ENCODE assay signal across 8 mouse cellular contexts in the genomic region with DNA sequence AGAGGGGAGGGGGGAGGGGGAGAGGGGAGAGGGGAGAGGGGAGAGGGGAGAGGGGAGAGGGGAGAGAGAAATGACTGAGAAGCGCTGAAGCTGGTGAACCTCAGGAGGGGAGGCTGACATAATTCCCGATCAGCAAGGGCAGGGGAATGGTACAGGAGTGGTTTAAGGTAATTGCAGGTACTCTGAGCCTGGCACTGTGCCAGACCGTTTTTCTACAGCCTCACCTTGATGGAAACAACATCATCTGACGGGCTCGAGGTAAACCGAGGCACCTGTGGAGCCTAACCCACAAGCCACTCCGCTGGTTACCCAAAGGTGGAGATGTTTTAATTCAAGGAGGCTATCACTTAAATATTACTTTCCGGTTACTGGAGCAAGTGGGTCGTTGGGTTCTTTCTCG. TPM values are rescaled to one million over a fixed set of nuclear protein-coding genes. Genes with fewer than 3 reads are reported as not detected.
DNase-seq lines count a peak whose midpoint lies in the region; ATAC-seq lines count a peak whose summit lies in the region.
"Had no signal": no experiment of that assay in that cellular context is flagged by ENCODE, and none has a peak within 500 bp of the region (broad histone marks: within the 10 kb centered on the region; RNA-seq: fewer than 3 reads in every experiment).

No protein-coding gene starts in this region.

- H3K36me3 ChIP-seq in midbrain, embryonic 10.5 days = no peaks in the 10 kb centered on the region
- H3K36me3 ChIP-seq in midbrain, embryonic 16.5 days (ENCODE audit: control insufficient read depth, insufficient read depth, low read length) = no peaks in the 10 kb centered on the region
- H3K36me3 ChIP-seq in hindbrain, embryonic 10.5 days = 0 out of 2 replicates have a peak, but pooled peaks cover 3% of the 10 kb centered on the region
- peaks cover 8% of the 10 kb centered on the region; the same call in 1 of the 2 replicates for H3K36me3 ChIP-seq in limb, embryonic 13.5 days
- no peaks in the 10 kb centered on the region for H3K36me3 ChIP-seq in stomach, embryonic 15.5 days

- H3K27ac ChIP-seq in midbrain, embryonic 10.5 days (replicated peaks) = no peak overlapping the region
- H3K27ac ChIP-seq in midbrain, embryonic 16.5 days (ENCODE audit: low read length) = no peak overlapping the region
- H3K27ac ChIP-seq in hindbrain, embryonic 10.5 days = peak overlapping the region; percentile 93; the same call in 1 of the 2 replicates
- peak overlapping the region; percentile 96; the same call in 1 of the 2 replicates for H3K27ac ChIP-seq in limb, embryonic 13.5 days
- H3K27ac ChIP-seq in stomach, embryonic 15.5 days = peak overlapping the region; percentile 95; the same call in 1 of the 2 replicates

- H3K4me2 ChIP-seq in midbrain, embryonic 16.5 days (ENCODE audit: low read length) = no peak overlapping the region; the same call in 1 of the 2 replicates
- H3K4me2 ChIP-seq in limb, embryonic 13.5 days (replicated peaks) = peak overlapping the region; percentile 84
- H3K4me2 ChIP-seq in stomach, embryonic 15.5 days = peak overlapping the region; percentile 90

- peak overlapping the region; percentile 70 for H3K4me3 ChIP-seq in midbrain, embryonic 10.5 days
- H3K4me3 ChIP-seq in midbrain, embryonic 16.5 days (ENCODE audit: low read depth, low read length) = no peak overlapping the region
- H3K4me3 ChIP-seq in hindbrain, embryonic 10.5 days = peak overlapping the region; percentile 73
- peak overlapping the region; percentile 75 for H3K4me3 ChIP-seq in limb, embryonic 13.5 days
- peak overlapping the region; percentile 71 for H3K4me3 ChIP-seq in stomach, embryonic 15.5 days (replicated peaks)

- WGBS in midbrain, embryonic 10.5 days = 40% methylated on average over 10 of the region's 10 CpGs
- WGBS in midbrain, embryonic 16.5 days = 44% methylated on average over 10 of the region's 10 CpGs
- WGBS in hindbrain, embryonic 10.5 days = 30% methylated on average over 10 of the region's 10 CpGs
- 20% methylated on average over 10 of the region's 10 CpGs for WGBS in limb, embryonic 13.5 days
- WGBS in stomach, embryonic 15.5 days = 18% methylated on average over 10 of the region's 10 CpGs

- no peak for ATAC-seq in midbrain, embryonic 16.5 days
- no peak for ATAC-seq in limb, embryonic 13.5 days (ENCODE audit: low FRiP score, low read depth)
- no peak for ATAC-seq in stomach, embryonic 15.5 days (ENCODE audit: insufficient read depth, low FRiP score, low read depth)

- H3K4me1 ChIP-seq in midbrain, embryonic 10.5 days = peaks cover 71% of the 10 kb centered on the region
- H3K4me1 ChIP-seq in midbrain, embryonic 16.5 days (ENCODE audit: control insufficient read depth, insufficient read depth, low read length) = peaks cover 17% of the 10 kb centered on the region
- peaks cover 60% of the 10 kb centered on the region for H3K4me1 ChIP-seq in hindbrain, embryonic 10.5 days (replicated peaks)
- peaks cover 52% of the 10 kb centered on the region for H3K4me1 ChIP-seq in limb, embryonic 13.5 days
- H3K4me1 ChIP-seq in stomach, embryonic 15.5 days = peaks cover 19% of the 10 kb centered on the region

- H3K9me3 ChIP-seq in midbrain, embryonic 10.5 days (replicated peaks) = no peaks in the 10 kb centered on the region
- no peaks in the 10 kb centered on the region for H3K9me3 ChIP-seq in midbrain, embryonic 16.5 days (replicated peaks; ENCODE audit: control insufficient read depth, low read length, poor library complexity, severe bottlenecking)
- H3K9me3 ChIP-seq in hindbrain, embryonic 10.5 days = no peaks in the 10 kb centered on the region
- H3K9me3 ChIP-seq in limb, embryonic 13.5 days = no peaks in the 10 kb centered on the region
- no peaks in the 10 kb centered on the region for H3K9me3 ChIP-seq in stomach, embryonic 15.5 days

- no peak overlapping the region for H3K9ac ChIP-seq in midbrain, embryonic 16.5 days (ENCODE audit: low read depth, low read length)
- H3K9ac ChIP-seq in limb, embryonic 13.5 days = peak overlapping the region; percentile 89
- H3K9ac ChIP-seq in stomach, embryonic 15.5 days = peak overlapping the region; percentile 74; the same call in 1 of the 2 replicates

- H3K27me3 ChIP-seq in midbrain, embryonic 10.5 days (ENCODE audit: low read depth, poor library complexity, severe bottlenecking) = peaks cover 68% of the 10 kb centered on the region
- H3K27me3 ChIP-seq in midbrain, embryonic 16.5 days (ENCODE audit: control insufficient read depth, insufficient read depth, low read depth, low read length) = peaks cover 20% of the 10 kb centered on the region
- peaks cover 23% of the 10 kb centered on the region; the same call in 1 of the 2 replicates for H3K27me3 ChIP-seq in hindbrain, embryonic 10.5 days (ENCODE audit: insufficient read depth, poor library complexity, severe bottlenecking)
- peaks cover 3% of the 10 kb centered on the region; the same call in 1 of the 2 replicates for H3K27me3 ChIP-seq in limb, embryonic 13.5 days
- H3K27me3 ChIP-seq in stomach, embryonic 15.5 days (replicated peaks) = no peaks in the 10 kb centered on the region

- no peak for DNase-seq in midbrain, embryonic 10.5 days (ENCODE audit: low spot score)
- DNase-seq in hindbrain, embryonic 10.5 days (ENCODE audit: low spot score) = no peak
- DNase-seq in right cerebral cortex, postnatal 36 days (ENCODE audit: low spot score in 2 of 2) = no peak
- no peak for DNase-seq in ovary, adult 18-20 months (ENCODE audit: low spot score)
- DNase-seq: lung, adult 18-20 months had no signal

RNA-seq across cellular contexts. Expression of a gene that starts 1.6 kb away (rescaled TPM):
- 5.4 and 6.1 TPM in 2 replicates for polyA plus RNA-seq in midbrain, embryonic 10.5 days (2016; fragmentation: Nextera tagmentation; extraction: Ambion mirVana)
- 20.3 and 25.9 TPM in 2 replicates for polyA plus RNA-seq in midbrain, embryonic 16.5 days (2015; fragmentation: Nextera tagmentation; extraction: Ambion mirVana)
- 6.7 and 13.2 TPM in 2 replicates for polyA plus RNA-seq in hindbrain, embryonic 10.5 days (2016; fragmentation: Nextera tagmentation; extraction: Ambion mirVana)
- 12.8 and 12.9 TPM in 2 replicates for polyA plus RNA-seq in limb, embryonic 13.5 days (2015; fragmentation: Nextera tagmentation; extraction: Ambion mirVana)
- 12.5 and 12.6 TPM in 2 replicates for polyA plus RNA-seq in stomach, embryonic 15.5 days (2015; fragmentation: Nextera tagmentation; extraction: Ambion mirVana)

Comparison
In these comparisons a context has a peak if more than half of its experiments do, and no peak if none do; other contexts are left out.
1. H3K27ac ChIP-seq: peak in hindbrain, embryonic 10.5 days (single experiment), limb, embryonic 13.5 days (single experiment) and stomach, embryonic 15.5 days (single experiment); none in midbrain, embryonic 10.5 days (single experiment) and midbrain, embryonic 16.5 days (single experiment).